Mouse (Mus musculus): Measurements from ENCODE around the gene Dhx35.

The Dhx35 gene

GRCm38 (mm10) chr2:158893171-158893853 lies 98.7 kb downstream of the Dhx35 start:
- no peak for DNase-seq (ENCODE audit: low spot score)

- DNase-seq (ENCODE audit: low spot score), result no peak
Observed at GRCm38 (mm10) chr2:158898469-158899196, 104.0 kb downstream of the Dhx35 start.
